Mouse (Mus musculus): Measurements from ENCODE around the gene Rnf144a. TPM values are rescaled to one million over a fixed set of nuclear protein-coding genes. Genes with fewer than 3 reads are reported as not detected.

Gene Rnf144a
- polyA plus RNA-seq, 1 experiment from 2014 or later: 11.3 TPM

- peaks cover 7% of the 10 kb centered on the region; the same call in 1 of the 2 replicates for H3K36me3 ChIP-seq
- no peak overlapping the region for H3K4me2 ChIP-seq
- no peaks in the 10 kb centered on the region for H3K27me3 ChIP-seq (replicated peaks)
- no peak overlapping the region for H3K4me3 ChIP-seq
- H3K27ac ChIP-seq (replicated peaks): 0 out of 2 replicates have a peak overlapping the region, but pooled peaks have one; percentile 13
- H3K9ac ChIP-seq: no peak overlapping the region
- no peak for ATAC-seq (ENCODE audit: extremely low read depth, insufficient number of reproducible peaks, low FRiP score, low TSS enrichment)
- WGBS: 66% methylated on average over 3 of the region's 3 CpGs
- no peaks in the 10 kb centered on the region for H3K9me3 ChIP-seq
- H3K4me1 ChIP-seq: peaks cover 8% of the 10 kb centered on the region; the same call in 1 of the 2 replicates
Measured at GRCm38 (mm10) chr12:26342663-26343062, 72.4 kb downstream of the Rnf144a start.

- 48% methylated on average over 4 of the region's 4 CpGs for WGBS
- Histone ChIP-seq H3K27ac (replicated peaks) (0 out of 2 replicates have a peak overlapping the region, but pooled peaks have one; percentile 13), H3K36me3 (peaks cover 7% of the 10 kb centered on the region; the same call in 1 of the 2 replicates), H3K4me3 (no peak overlapping the region), H3K4me1 (peaks cover 8% of the 10 kb centered on the region; the same call in 1 of the 2 replicates), H3K9me3 (no peaks in the 10 kb centered on the region), H3K27me3 (replicated peaks) (no peaks in the 10 kb centered on the region), H3K4me2 (no peak overlapping the region), H3K9ac (no peak overlapping the region)
- ATAC-seq (ENCODE audit: extremely low read depth, insufficient number of reproducible peaks, low FRiP score, low TSS enrichment): no peak
Measured at GRCm38 (mm10) chr12:26342086-26342485, 73.0 kb downstream of the Rnf144a start.

- Histone ChIP-seq H3K36me3 (peaks cover 7% of the 10 kb centered on the region; the same call in 1 of the 2 replicates), H3K27me3 (replicated peaks) (no peaks in the 10 kb centered on the region), H3K4me1 (peaks cover 8% of the 10 kb centered on the region; the same call in 1 of the 2 replicates), H3K9ac (no peak overlapping the region), H3K9me3 (no peaks in the 10 kb centered on the region), H3K4me2 (no peak overlapping the region), H3K27ac (replicated peaks) (no peak overlapping the region), H3K4me3 (no peak overlapping the region)
- WGBS: 68% methylated on average over 4 of the region's 4 CpGs
- ATAC-seq (ENCODE audit: extremely low read depth, insufficient number of reproducible peaks, low FRiP score, low TSS enrichment): no peak
Measured at GRCm38 (mm10) chr12:26340621-26341020, 74.4 kb downstream of the Rnf144a start.

- no peak overlapping the region for H3K4me2 ChIP-seq
- no peaks in the 10 kb centered on the region for H3K27me3 ChIP-seq (replicated peaks)
- H3K4me3 ChIP-seq: no peak overlapping the region
- peaks cover 8% of the 10 kb centered on the region; the same call in 1 of the 2 replicates for H3K4me1 ChIP-seq
- ATAC-seq (ENCODE audit: extremely low read depth, insufficient number of reproducible peaks, low FRiP score, low TSS enrichment): no peak
- H3K36me3 ChIP-seq: peaks cover 7% of the 10 kb centered on the region; the same call in 1 of the 2 replicates
- no peaks in the 10 kb centered on the region for H3K9me3 ChIP-seq
- no peak overlapping the region for H3K9ac ChIP-seq
- H3K27ac ChIP-seq (replicated peaks): no peak overlapping the region
Measured at GRCm38 (mm10) chr12:26339886-26340285, 75.2 kb downstream of the Rnf144a start.

GRCm38 (mm10) chr12:26339181-26339580 is 75.9 kb downstream of the Rnf144a start:
- Histone ChIP-seq H3K4me2 (no peak overlapping the region), H3K9me3 (no peaks in the 10 kb centered on the region), H3K9ac (no peak overlapping the region), H3K4me3 (no peak overlapping the region), H3K36me3 (peaks cover 7% of the 10 kb centered on the region; the same call in 1 of the 2 replicates), H3K4me1 (peaks cover 8% of the 10 kb centered on the region; the same call in 1 of the 2 replicates), H3K27ac (replicated peaks) (no peak overlapping the region), H3K27me3 (replicated peaks) (no peaks in the 10 kb centered on the region)
- whole genome bisulfite sequencing: 86% methylated on average over 8 of the region's 8 CpGs
- ATAC-seq (ENCODE audit: extremely low read depth, insufficient number of reproducible peaks, low FRiP score, low TSS enrichment): no peak

GRCm38 (mm10) chr12:26333678-26334077 is 81.4 kb downstream of the Rnf144a start:
- H3K27me3 ChIP-seq (replicated peaks): no peaks in the 10 kb centered on the region
- no peak overlapping the region for H3K9ac ChIP-seq
- no peak overlapping the region for H3K27ac ChIP-seq (replicated peaks)
- H3K9me3 ChIP-seq: no peaks in the 10 kb centered on the region
- ATAC-seq (ENCODE audit: extremely low read depth, insufficient number of reproducible peaks, low FRiP score, low TSS enrichment): no peak
- H3K36me3 ChIP-seq: peaks cover under 1% of the 10 kb centered on the region; the same call in 1 of the 2 replicates
- H3K4me2 ChIP-seq: no peak overlapping the region
- 38% methylated on average over 1 of the region's 1 CpGs for WGBS
- H3K4me3 ChIP-seq: no peak overlapping the region
- H3K4me1 ChIP-seq: peaks cover 15% of the 10 kb centered on the region

GRCm38 (mm10) chr12:26331048-26331447 is 84.0 kb downstream of the Rnf144a start:
- peak overlapping the region; percentile 48 for H3K27ac ChIP-seq (replicated peaks)
- no peak overlapping the region for H3K4me2 ChIP-seq
- H3K36me3 ChIP-seq: peaks cover 3% of the 10 kb centered on the region
- H3K9ac ChIP-seq: no peak overlapping the region
- H3K9me3 ChIP-seq: no peaks in the 10 kb centered on the region
- ATAC-seq (ENCODE audit: extremely low read depth, insufficient number of reproducible peaks, low FRiP score, low TSS enrichment): no peak
- 59% methylated on average over 3 of the region's 3 CpGs for WGBS
- no peaks in the 10 kb centered on the region for H3K27me3 ChIP-seq (replicated peaks)
- H3K4me3 ChIP-seq: no peak overlapping the region
- H3K4me1 ChIP-seq: peaks cover 15% of the 10 kb centered on the region

- H3K27ac ChIP-seq (replicated peaks): no peak overlapping the region
- no peak overlapping the region for H3K9ac ChIP-seq
- H3K4me1 ChIP-seq: peaks cover 15% of the 10 kb centered on the region
- 71% methylated on average over 5 of the region's 5 CpGs for WGBS
- no peak overlapping the region for H3K4me3 ChIP-seq
- no peaks in the 10 kb centered on the region for H3K27me3 ChIP-seq (replicated peaks)
- H3K4me2 ChIP-seq: no peak overlapping the region
- peaks cover 8% of the 10 kb centered on the region for H3K36me3 ChIP-seq
- H3K9me3 ChIP-seq: no peaks in the 10 kb centered on the region
- ATAC-seq (ENCODE audit: extremely low read depth, insufficient number of reproducible peaks, low FRiP score, low TSS enrichment): no peak
Measured at GRCm38 (mm10) chr12:26329756-26330155, 85.3 kb downstream of the Rnf144a start.

- Histone ChIP-seq H3K9me3 (no peaks in the 10 kb centered on the region), H3K9ac (no peak overlapping the region), H3K4me3 (no peak overlapping the region), H3K27ac (replicated peaks) (no peak overlapping the region), H3K4me2 (no peak overlapping the region), H3K4me1 (peaks cover 15% of the 10 kb centered on the region), H3K36me3 (peaks cover 8% of the 10 kb centered on the region), H3K27me3 (replicated peaks) (no peaks in the 10 kb centered on the region)
- no peak for ATAC-seq (ENCODE audit: extremely low read depth, insufficient number of reproducible peaks, low FRiP score, low TSS enrichment)
- 82% methylated on average over 6 of the region's 6 CpGs for WGBS
Measured at GRCm38 (mm10) chr12:26329031-26329675, 85.9 kb downstream of the Rnf144a start.

GRCm38 (mm10) chr12:26323783-26324364 is 91.2 kb downstream of the Rnf144a start:
- H3K9ac ChIP-seq: no peak overlapping the region
- no peak overlapping the region for H3K4me3 ChIP-seq
- H3K4me1 ChIP-seq: 0 out of 2 replicates have a peak, but pooled peaks cover 8% of the 10 kb centered on the region
- peaks cover 31% of the 10 kb centered on the region for H3K36me3 ChIP-seq
- WGBS: 64% methylated on average over 5 of the region's 5 CpGs
- no peak for ATAC-seq (ENCODE audit: extremely low read depth, insufficient number of reproducible peaks, low FRiP score, low TSS enrichment)
- no peaks in the 10 kb centered on the region for H3K27me3 ChIP-seq (replicated peaks)
- H3K27ac ChIP-seq (replicated peaks): no peak overlapping the region
- no peaks in the 10 kb centered on the region for H3K9me3 ChIP-seq
- no peak overlapping the region for H3K4me2 ChIP-seq

GRCm38 (mm10) chr12:26316261-26316660 is 98.8 kb downstream of the Rnf144a start:
- no peak for ATAC-seq (ENCODE audit: extremely low read depth, insufficient number of reproducible peaks, low FRiP score, low TSS enrichment)
- Histone ChIP-seq H3K27me3 (replicated peaks) (no peaks in the 10 kb centered on the region), H3K36me3 (peaks cover 22% of the 10 kb centered on the region)

More at GRCm38 (mm10) chr12:26316261-26316660, 98.8 kb downstream of the Rnf144a start:
- 63% methylated on average over 3 of the region's 3 CpGs for WGBS
- H3K27ac ChIP-seq (replicated peaks): no peak overlapping the region
- H3K4me1 ChIP-seq: no peaks in the 10 kb centered on the region
- H3K9me3 ChIP-seq: no peaks in the 10 kb centered on the region
- no peak overlapping the region for H3K4me3 ChIP-seq
- no peak overlapping the region for H3K9ac ChIP-seq
- no peak overlapping the region for H3K4me2 ChIP-seq
